Mouse (Mus musculus) megakaryocyte, embryonic 14.5 days (primary cell): Measurements from ENCODE around the gene Cgref1.

Experiments
- FLI1 ChIP-seq: IDR thresholded peaks from 2 replicates; pipeline ENCODE4 v1.6.1; 2012; ENCODE audit warnings: low read length, inconsistent platforms, mixed read lengths
- GATA1 ChIP-seq: IDR thresholded peaks from 3 replicates; pipeline ENCODE4 v1.6.1; 2012; ENCODE audit warnings: mixed read lengths, low read length, inconsistent platforms, borderline replicate concordance

DNA sequence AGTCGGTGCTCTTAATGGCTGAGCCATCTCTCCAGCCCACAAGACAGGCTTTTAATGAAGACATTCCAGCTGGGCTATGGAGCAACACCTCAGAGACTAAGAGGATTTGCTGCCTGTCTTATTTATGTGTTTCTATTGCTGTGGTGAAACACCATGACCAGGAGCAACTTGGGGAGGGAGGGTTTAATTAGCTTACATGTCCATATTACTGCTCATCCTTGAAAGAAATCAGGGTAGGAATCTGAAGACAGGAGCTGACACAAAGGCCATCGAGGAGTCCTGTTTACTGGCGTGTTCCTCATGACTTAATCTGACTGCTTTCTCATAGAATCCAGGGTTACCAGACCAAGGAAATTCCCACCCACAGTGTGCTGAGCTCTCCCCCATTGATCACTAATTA lies 18.5 kb upstream of the Cgref1 start:
- TF ChIP-seq GATA1 (no peak), FLI1 (no peak)
